Mouse (Mus musculus) stomach, postnatal 0 days (tissue): ENCODE data around the gene Ccdc84. TPM values are rescaled to one million over a fixed set of nuclear protein-coding genes. Genes with fewer than 3 reads are reported as not detected.
"Not testable (repeated sequence)": the region's sequence is repeated elsewhere in the genome, so short reads cannot be mapped to it uniquely, and the experiment has no call there.

Experiments used
- ATAC-seq: fragments of 200-750 bp; cut with Nextera tagmentation; 2 replicates; pipeline ENCODE4 v1.8.0; 2017; ENCODE audit not compliant: low FRiP score, low TSS enrichment
- DNase-seq: peaks from one replicate; pipeline ENCODE4 v3.0.0-alpha.2; 2016; ENCODE audit warnings: low spot score
- H3K27ac ChIP-seq: fragments of 300-500 bp; sonication (generic); replicated peaks from 2 replicates; pipeline ENCODE4 v1.5.1; 2014; ENCODE audit warnings: mild to moderate bottlenecking, control low read depth
- H3K27me3 ChIP-seq: fragments of 300-500 bp; sonication (generic); 2 replicates; pipeline ENCODE4 v1.6.1; 2014; ENCODE audit warnings: low read length; ENCODE audit not compliant: control insufficient read depth, insufficient read depth
- H3K36me3 ChIP-seq: fragments of 300-500 bp; sonication (generic); 2 replicates; pipeline ENCODE4 v1.6.1; 2014; ENCODE audit warnings: low read length, mixed read lengths; ENCODE audit not compliant: control insufficient read depth, insufficient read depth
- H3K4me1 ChIP-seq: fragments of 300-500 bp; sonication (generic); replicated peaks from 2 replicates; pipeline ENCODE4 v1.6.1; 2014; ENCODE audit warnings: antibody characterized with exemption; ENCODE audit not compliant: control insufficient read depth, insufficient read depth
- H3K4me2 ChIP-seq: fragments of 300-500 bp; sonication (generic); replicated peaks from 2 replicates; pipeline ENCODE4 v1.6.1; 2014; ENCODE audit warnings: low read depth, mild to moderate bottlenecking, control low read depth, moderate library complexity
- H3K4me3 ChIP-seq: fragments of 300-500 bp; sonication (generic); 2 replicates; pipeline ENCODE4 v1.5.1; 2014; ENCODE audit warnings: low read depth, low read length, control low read depth
- H3K9ac ChIP-seq: fragments of 300-500 bp; sonication (generic); 2 replicates; pipeline ENCODE4 v1.6.1; 2014; ENCODE audit warnings: mild to moderate bottlenecking, low read length, control low read depth, mixed read lengths
- H3K9me3 ChIP-seq: fragments of 300-500 bp; sonication (generic); 2 replicates; pipeline ENCODE4 v1.6.1; 2016; ENCODE audit warnings: low read length; ENCODE audit not compliant: control insufficient read depth
- CTCF ChIP-seq: IDR thresholded peaks from 2 replicates; pipeline ENCODE4 v1.5.1; 2016; ENCODE audit warnings: antibody characterized with exemption, low read depth, mild to moderate bottlenecking, moderate library complexity
- EP300 ChIP-seq: optimal IDR thresholded peaks from 2 replicates; pipeline ENCODE3; 2016; ENCODE audit warnings: antibody characterized with exemption
- WGBS: fragments of 180-500 bp; shearing (Covaris S2); extraction: QIAGEN DNeasy Blood & Tissue Kit; methylation state at CpG from one replicate; pipeline ENCODE4 v1.1.7; 2014; 5-methylcytosine and 5-hydroxymethylcytosine counted together
- polyA plus RNA-seq: library from polyadenylated mRNA; unstranded; fragments of >200 nt; fragmentation: Nextera tagmentation; extraction: Ambion mirVana; gene quantifications from 2 replicates; pipeline ENCODE4 v1.2.1, GENCODE M21; 2015

Gene Ccdc84
- polyA plus RNA-seq, 1 experiment from 2014 or later: 16.4 TPM

- no peak for TF ChIP-seq EP300
- peak; percentile 61 for TF ChIP-seq CTCF
- Histone ChIP-seq H3K9ac (peak within 1 kb of the TSS; percentile 87), H3K27ac (peak within 1 kb of the TSS; percentile 88), H3K27me3 (no peaks in the 10 kb centered on the region), H3K9me3 (no peaks in the 10 kb centered on the region), H3K36me3 (peaks cover 14% of the 10 kb centered on the region), H3K4me3 (peak within 1 kb of the TSS; percentile 79), H3K4me1 (peaks cover 3% of the 10 kb centered on the region; the same call in 1 of the 2 replicates), H3K4me2 (peak within 1 kb of the TSS; percentile 94)
- peak; percentile 100 for DNase-seq
- ATAC-seq: peak; percentile 97
- under 1% methylated on average over 83 of the region's 83 CpGs for WGBS
Measured at GRCm38 (mm10) chr9:44379054-44379834, 39.1 kb downstream of the Ccdc84 start, which contains the start of gene Hyou1. Gene Hyou1, plus strand, starts transcription at chr9:44379490.

DNA sequence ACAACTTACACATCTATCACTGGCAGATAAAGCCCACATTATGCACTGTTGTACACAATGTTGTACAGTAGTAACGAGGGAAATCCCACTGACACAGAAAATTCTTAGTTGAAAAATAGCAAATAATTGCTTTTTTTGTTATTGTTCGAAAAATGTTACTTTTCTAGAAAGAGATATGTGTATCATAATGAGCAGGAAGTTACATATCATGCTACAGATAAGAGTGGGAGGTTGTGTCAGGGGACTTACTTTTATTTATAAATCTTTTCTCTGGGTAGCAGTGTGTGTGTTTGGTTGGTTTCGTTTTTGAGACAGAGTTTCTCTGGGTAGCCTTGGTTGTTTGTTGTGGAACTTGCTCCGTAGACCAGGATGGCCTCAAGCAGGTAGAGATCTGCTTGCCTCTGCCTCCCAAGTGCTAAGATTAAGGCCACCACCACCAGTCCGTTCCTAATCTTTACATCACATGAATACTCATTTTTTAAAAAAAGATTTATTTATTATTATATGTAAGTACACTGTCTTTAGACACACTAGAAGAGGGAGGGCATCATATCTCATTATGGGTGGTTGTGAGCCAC, 40.1 kb downstream of the Ccdc84 start:
- Histone ChIP-seq H3K4me3 (peak overlapping the region; percentile 79; the same call in 1 of the 2 replicates), H3K27ac (no peak overlapping the region), H3K36me3 (peaks cover 12% of the 10 kb centered on the region), H3K4me2 (peak overlapping the region; percentile 56), H3K27me3 (no peaks in the 10 kb centered on the region), H3K4me1 (peaks cover 3% of the 10 kb centered on the region; the same call in 1 of the 2 replicates), H3K9ac (no peak overlapping the region), H3K9me3 (no peaks in the 10 kb centered on the region)
- TF ChIP-seq EP300 (no peak), CTCF (no peak)
- WGBS: 81% methylated on average over 5 of the region's 5 CpGs
- ATAC-seq (no peak), DNase-seq (no peak)

GRCm38 (mm10) chr9:44377335-44377734, 41.0 kb downstream of the Ccdc84 start:
- H3K4me2 ChIP-seq, H3K4me1 ChIP-seq, H3K36me3 ChIP-seq, H3K9ac ChIP-seq, ATAC-seq, H3K27ac ChIP-seq, H3K9me3 ChIP-seq, H3K4me3 ChIP-seq, DNase-seq, H3K27me3 ChIP-seq: not testable (repeated sequence)
- 83% methylated on average over 2 of the region's 2 CpGs for WGBS

DNA sequence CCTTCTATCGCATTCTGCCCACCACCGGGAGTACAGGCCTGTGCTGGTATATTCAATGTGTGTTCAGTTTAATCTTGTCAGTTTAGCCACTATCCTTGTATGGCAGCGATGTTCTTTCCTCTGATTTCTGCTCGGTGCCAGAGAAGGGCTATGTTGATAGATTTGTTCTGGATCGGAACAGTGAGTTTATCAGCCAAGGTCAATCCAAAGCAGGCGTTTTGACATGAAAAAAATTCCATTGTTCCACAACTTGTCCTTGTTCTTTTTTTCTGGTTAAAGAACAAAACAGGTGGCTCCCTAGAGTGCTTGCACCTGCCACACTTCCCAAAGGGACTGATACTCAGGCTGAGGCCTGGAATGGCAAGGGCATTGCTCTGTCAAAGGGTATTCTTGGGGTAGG, 42.2 kb downstream of the Ccdc84 start:
- no peak overlapping the region for H3K27ac ChIP-seq
- no peak for DNase-seq
- 71% methylated on average over 6 of the region's 6 CpGs for WGBS
- H3K9ac ChIP-seq: no peak overlapping the region
- TF ChIP-seq EP300 (no peak), CTCF (no peak)
- no peaks in the 10 kb centered on the region for H3K36me3 ChIP-seq
- H3K9me3 ChIP-seq: no peaks in the 10 kb centered on the region
- no peak overlapping the region for H3K4me3 ChIP-seq
- no peak for ATAC-seq
- no peaks in the 10 kb centered on the region for H3K27me3 ChIP-seq
- H3K4me2 ChIP-seq: no peak overlapping the region
- H3K4me1 ChIP-seq: peaks cover 3% of the 10 kb centered on the region; the same call in 1 of the 2 replicates

DNA sequence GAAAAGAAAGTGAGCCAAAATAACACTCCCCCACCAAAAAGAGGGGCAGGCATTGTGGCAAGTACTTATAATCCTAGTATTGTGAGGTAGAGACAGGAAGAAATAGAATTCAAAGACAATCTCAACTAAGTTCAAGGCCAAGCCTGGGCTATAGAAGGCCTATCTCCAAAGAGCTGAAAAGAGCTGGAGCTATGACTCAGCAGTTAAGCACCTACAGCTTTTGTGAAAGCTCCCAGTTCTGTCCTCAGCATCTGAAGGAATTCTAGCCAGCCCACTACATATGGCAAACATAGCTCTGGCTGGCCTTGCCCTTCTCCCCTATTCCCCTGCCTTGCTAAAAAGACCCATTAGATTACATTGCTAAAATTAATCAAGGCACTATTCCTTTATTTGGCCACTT, 45.0 kb downstream of the Ccdc84 start:
- Histone ChIP-seq H3K4me2 (no peak overlapping the region), H3K4me3 (no peak overlapping the region), H3K9me3 (no peaks in the 10 kb centered on the region), H3K9ac (no peak overlapping the region), H3K27ac (no peak overlapping the region), H3K36me3 (no peaks in the 10 kb centered on the region), H3K4me1 (no peaks in the 10 kb centered on the region), H3K27me3 (no peaks in the 10 kb centered on the region)
- ATAC-seq (no peak), DNase-seq (no peak)
- TF ChIP-seq CTCF (no peak), EP300 (no peak)

DNA sequence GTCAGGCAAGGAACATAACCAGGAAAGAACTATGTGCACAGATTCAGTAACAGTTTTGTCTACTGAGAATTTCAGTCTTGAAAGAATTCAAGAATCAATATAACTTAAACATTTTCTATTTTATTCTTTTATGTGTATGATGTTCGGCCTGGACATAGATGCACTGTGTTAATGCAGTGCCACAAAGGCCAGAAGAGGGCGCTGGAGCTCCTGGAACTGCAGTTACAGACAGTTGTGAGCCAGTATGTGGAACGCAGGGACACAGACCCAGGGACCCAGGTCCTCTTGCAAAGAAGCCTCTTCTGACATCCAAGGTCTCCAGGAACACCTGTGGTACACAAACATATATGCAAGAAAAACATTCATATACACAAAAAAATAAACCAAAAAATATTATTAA, 53.9 kb downstream of the Ccdc84 start:
- WGBS: 55% methylated on average over 3 of the region's 3 CpGs
- Histone ChIP-seq H3K4me3 (no peak overlapping the region), H3K9me3 (no peaks in the 10 kb centered on the region), H3K4me1 (no peaks in the 10 kb centered on the region), H3K4me2 (no peak overlapping the region), H3K9ac (no peak overlapping the region), H3K27me3 (no peaks in the 10 kb centered on the region), H3K36me3 (no peaks in the 10 kb centered on the region), H3K27ac (no peak overlapping the region)
- ATAC-seq (no peak), DNase-seq (no peak)
- TF ChIP-seq CTCF: peak; percentile 57
- TF ChIP-seq EP300: no peak

- peak overlapping the region; percentile 76 for H3K4me2 ChIP-seq
- WGBS: 45% methylated on average over 4 of the region's 4 CpGs
- 0 out of 2 replicates have a peak, but pooled peaks have one; percentile 28 for ATAC-seq
- DNase-seq, H3K9me3 ChIP-seq, H3K9ac ChIP-seq, H3K27me3 ChIP-seq, H3K4me1 ChIP-seq: not testable (repeated sequence)
- H3K4me3 ChIP-seq: peak overlapping the region; percentile 77; the same call in 1 of the 2 replicates
- peaks cover 12% of the 10 kb centered on the region for H3K36me3 ChIP-seq
- 0 out of 2 replicates have a peak overlapping the region, but pooled peaks have one; percentile 6 for H3K27ac ChIP-seq
Measured at GRCm38 (mm10) chr9:44361931-44362330, 56.4 kb downstream of the Ccdc84 start.
